Comparison of ENCODE assay signal across 8 mouse cellular contexts in the genomic region with DNA sequence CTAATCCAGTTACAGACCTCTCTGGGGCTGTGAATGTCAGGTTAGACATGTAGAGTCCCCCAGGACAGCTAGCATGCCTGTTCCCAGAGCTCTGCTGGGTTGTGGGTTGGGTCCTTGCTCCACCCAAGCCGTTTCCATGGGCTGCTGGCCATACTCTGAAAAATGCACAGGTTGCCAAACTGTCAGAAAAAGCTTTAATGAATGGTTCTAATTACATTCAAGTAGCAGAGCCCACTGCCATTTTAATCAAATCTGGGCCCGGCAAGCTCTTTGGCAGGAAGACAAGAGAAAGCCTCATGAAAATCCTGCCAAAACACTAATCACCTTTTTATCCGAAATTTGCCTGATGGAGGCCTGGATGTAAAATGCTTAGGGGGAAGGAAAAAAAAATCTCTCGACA.
DNase-seq lines count a peak whose midpoint lies in the region.
"Had no signal": no experiment of that assay in that cellular context is flagged by ENCODE, and none has a peak within 500 bp of the region (broad histone marks: within the 10 kb centered on the region; RNA-seq: fewer than 3 reads in every experiment).

No protein-coding gene starts in this region.

- DNase-seq in retina, adult 2 months (ENCODE audit: low read depth, low spot score), result peak; percentile 26
- DNase-seq in retina, embryonic 14.5 days (ENCODE audit: low spot score), result no peak
- DNase-seq in cerebellum, postnatal 25 days, result peak; percentile 38 to 47
- peak; percentile 31 to 52 for DNase-seq in layer of hippocampus, adult 18-20 months (ENCODE audit: low spot score in 2 of 2)
- DNase-seq in gastrocnemius, postnatal 10 days, result no peak
- no peak for DNase-seq in urinary bladder, postnatal 10 days (ENCODE audit: low spot score)
- no peak for DNase-seq in frontal cortex, postnatal 14 days (ENCODE audit: low spot score in 2 of 2)
- DNase-seq: thymus, postnatal 14 days had no signal

Comparison
In these comparisons a context has a peak if more than half of its experiments do, and no peak if none do; other contexts are left out.
1. DNase-seq: peak in retina, adult 2 months (single experiment), cerebellum, postnatal 25 days (2 of 2) and layer of hippocampus, adult 18-20 months (2 of 2); none in retina, embryonic 14.5 days (single experiment), gastrocnemius, postnatal 10 days (single experiment), urinary bladder, postnatal 10 days (single experiment) and frontal cortex, postnatal 14 days (0 of 2).